Mouse (Mus musculus) midbrain, embryonic 15.5 days (tissue): ENCODE data around the gene Galnt9. TPM values are rescaled to one million over a fixed set of nuclear protein-coding genes. Genes with fewer than 3 reads are reported as not detected.

Experiments
- ATAC-seq: fragments of 200-750 bp; cut with Nextera tagmentation; replicated peaks from 2 replicates; pipeline ENCODE4 v1.8.0; 2017; ENCODE audit warnings: moderate TSS enrichment
- H3K27ac ChIP-seq: fragments of 300-500 bp; sonication (generic); 2 replicates; pipeline ENCODE4 v1.5.1; 2015; ENCODE audit warnings: mild to moderate bottlenecking, inconsistent platforms
- H3K27me3 ChIP-seq: fragments of 300-500 bp; sonication (generic); replicated peaks from 2 replicates; pipeline ENCODE4 v1.6.1; 2015; ENCODE audit warnings: inconsistent platforms
- H3K36me3 ChIP-seq: fragments of 300-500 bp; sonication (generic); replicated peaks from 2 replicates; pipeline ENCODE4 v1.6.1; 2015; ENCODE audit warnings: inconsistent platforms
- H3K4me1 ChIP-seq: fragments of 300-500 bp; sonication (generic); 2 replicates; pipeline ENCODE4 v1.6.1; 2015; ENCODE audit warnings: inconsistent platforms
- H3K4me2 ChIP-seq: fragments of 300-500 bp; sonication (generic); 2 replicates; pipeline ENCODE4 v1.6.1; 2015; ENCODE audit warnings: inconsistent platforms, mild to moderate bottlenecking, moderate library complexity
- H3K4me3 ChIP-seq: fragments of 300-500 bp; sonication (generic); 2 replicates; pipeline ENCODE4 v1.5.1; 2015; ENCODE audit warnings: mild to moderate bottlenecking, inconsistent platforms
- H3K9ac ChIP-seq: fragments of 300-500 bp; sonication (generic); 2 replicates; pipeline ENCODE4 v1.6.1; 2015; ENCODE audit warnings: mild to moderate bottlenecking, inconsistent platforms
- H3K9me3 ChIP-seq: fragments of 300-500 bp; sonication (generic); 2 replicates; pipeline ENCODE4 v1.6.1; 2016; ENCODE audit warnings: inconsistent platforms
- WGBS: fragments of 180-500 bp; shearing (Covaris S2); methylation state at CpG from one replicate; pipeline ENCODE4 v1.1.7; 2015; ENCODE audit warnings: mixed read lengths; 5-methylcytosine and 5-hydroxymethylcytosine counted together
- microRNA-seq: library from miRNA; unstranded; fragments of <30 nt; microRNA quantifications from one replicate; pipeline ENCODE4, GENCODE M21; 2016
- polyA plus RNA-seq: library from polyadenylated mRNA; unstranded; fragments of >200 nt; fragmentation: Nextera tagmentation; extraction: Ambion mirVana; gene quantifications from 2 replicates; pipeline ENCODE4 v1.2.1, GENCODE M21; 2015

The Galnt9 gene
- polyA plus RNA-seq, 1 experiment from 2014 or later, result 26.8 TPM

DNA sequence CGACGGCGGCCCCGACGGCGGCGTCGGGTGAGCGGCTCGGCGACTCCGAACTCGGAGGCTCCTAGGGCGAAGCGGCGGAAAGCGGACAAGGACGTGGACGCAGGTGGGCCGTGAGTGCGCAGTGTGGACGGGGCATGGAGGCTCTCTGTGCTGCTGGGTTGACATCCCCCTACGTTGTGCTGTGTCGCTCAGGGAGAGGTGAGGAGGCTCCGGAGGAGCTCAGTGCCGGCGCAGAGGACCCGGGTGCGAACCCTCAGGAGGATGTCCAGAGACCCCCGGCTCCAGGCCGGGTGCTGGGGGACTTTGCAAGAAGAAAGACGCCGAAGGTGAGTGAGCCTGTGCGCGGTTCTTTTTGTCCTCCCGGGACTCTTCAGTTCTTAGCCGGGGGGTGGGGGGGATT lies 109.5 kb downstream of the Galnt9 start:
- Histone ChIP-seq H3K27me3 (no peaks in the 10 kb centered on the region), H3K4me2 (peak overlapping the region; percentile 85), H3K9ac (peak overlapping the region; percentile 88), H3K27ac (peak overlapping the region; percentile 70), H3K9me3 (no peaks in the 10 kb centered on the region), H3K36me3 (peaks cover 64% of the 10 kb centered on the region), H3K4me1 (peaks cover 24% of the 10 kb centered on the region), H3K4me3 (peak overlapping the region; percentile 99)
- ATAC-seq, result peak; percentile 67
- WGBS, result 1% methylated on average over 37 of the region's 37 CpGs

DNA sequence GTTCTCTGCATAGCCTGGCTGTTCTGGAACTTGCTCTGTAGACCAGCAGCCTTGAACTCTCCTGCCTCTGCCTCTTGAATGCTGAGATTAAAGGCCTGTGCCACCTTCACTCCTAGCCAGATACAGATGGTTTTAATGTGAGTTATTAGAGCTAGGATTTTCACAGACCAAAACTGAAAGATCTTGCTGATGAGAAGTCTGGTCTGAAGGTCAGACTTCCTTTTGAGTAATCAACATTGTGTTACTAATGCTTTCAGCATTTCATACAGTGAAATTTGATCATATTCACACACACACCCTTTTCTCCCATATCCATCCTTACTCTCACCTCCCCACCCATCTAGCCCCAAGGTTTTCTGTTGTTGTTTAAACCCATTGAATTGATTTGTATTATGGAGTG lies 115.5 kb downstream of the Galnt9 start:
- Histone ChIP-seq H3K27me3 (no peaks in the 10 kb centered on the region), H3K9me3 (no peaks in the 10 kb centered on the region), H3K4me1 (no peaks in the 10 kb centered on the region), H3K4me2 (no peak overlapping the region), H3K27ac (no peak overlapping the region), H3K36me3 (peaks cover 50% of the 10 kb centered on the region), H3K9ac (no peak overlapping the region), H3K4me3 (no peak overlapping the region)
- no peak for ATAC-seq

DNA sequence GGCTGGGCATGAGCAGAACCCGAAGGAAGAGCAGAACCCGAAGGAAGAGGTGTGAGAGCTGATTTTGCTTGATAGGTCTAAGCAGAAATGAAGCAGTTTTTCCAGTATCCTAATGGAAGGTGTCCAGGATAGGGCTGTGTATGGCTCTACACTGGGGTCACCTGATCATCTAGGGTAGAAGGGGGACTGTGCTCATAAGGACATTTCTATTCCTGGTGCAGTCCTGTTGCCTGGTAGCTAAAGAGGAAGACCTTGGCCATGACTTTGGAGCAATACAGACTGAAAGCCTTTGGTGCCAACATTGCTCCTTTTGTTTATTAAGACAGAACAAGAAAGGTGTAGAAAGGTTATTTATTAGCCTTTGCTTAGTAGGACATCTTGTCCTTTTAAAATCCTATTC lies 119.9 kb downstream of the Galnt9 start:
- no peak overlapping the region for H3K4me3 ChIP-seq
- H3K27ac ChIP-seq, result no peak overlapping the region
- no peak overlapping the region for H3K4me2 ChIP-seq
- no peaks in the 10 kb centered on the region for H3K27me3 ChIP-seq
- no peaks in the 10 kb centered on the region for H3K4me1 ChIP-seq
- H3K9ac ChIP-seq, result no peak overlapping the region
- no peak for ATAC-seq
- no peaks in the 10 kb centered on the region for H3K9me3 ChIP-seq
- H3K36me3 ChIP-seq, result peaks cover 44% of the 10 kb centered on the region
- 95% methylated on average over 2 of the region's 2 CpGs for WGBS

DNA sequence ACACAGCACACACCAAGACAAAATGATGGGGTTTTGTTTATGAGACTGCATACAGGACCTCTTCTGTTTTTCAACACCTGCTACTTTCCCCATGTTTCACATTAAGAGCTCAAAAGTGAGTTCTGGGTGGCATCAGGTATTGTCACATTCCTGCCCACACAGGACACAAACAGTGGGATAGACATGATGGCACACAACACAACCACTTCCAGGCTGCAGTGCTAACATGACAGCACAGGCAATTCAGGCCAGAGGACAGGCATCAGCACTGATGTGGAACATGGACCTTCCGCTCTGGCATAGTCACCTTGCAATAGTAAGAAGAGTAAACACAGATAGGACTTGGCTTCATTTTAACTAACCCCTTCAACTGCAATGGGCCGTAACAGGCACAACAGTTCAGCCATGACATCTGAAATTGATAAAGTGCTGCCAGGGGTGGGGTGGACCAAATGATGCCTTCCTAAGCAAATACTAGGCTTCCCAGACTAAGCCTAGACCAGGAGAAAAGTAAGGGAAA lies 120.7 kb downstream of the Galnt9 start:
- H3K27me3 ChIP-seq, result no peaks in the 10 kb centered on the region
- no peak for ATAC-seq
- no peak overlapping the region for H3K9ac ChIP-seq
- no peaks in the 10 kb centered on the region for H3K9me3 ChIP-seq
- no peaks in the 10 kb centered on the region for H3K4me1 ChIP-seq
- no peak overlapping the region for H3K4me3 ChIP-seq
- WGBS, result 96% methylated on average over 2 of the region's 2 CpGs
- H3K27ac ChIP-seq, result no peak overlapping the region
- peaks cover 43% of the 10 kb centered on the region for H3K36me3 ChIP-seq
- no peak overlapping the region for H3K4me2 ChIP-seq

DNA sequence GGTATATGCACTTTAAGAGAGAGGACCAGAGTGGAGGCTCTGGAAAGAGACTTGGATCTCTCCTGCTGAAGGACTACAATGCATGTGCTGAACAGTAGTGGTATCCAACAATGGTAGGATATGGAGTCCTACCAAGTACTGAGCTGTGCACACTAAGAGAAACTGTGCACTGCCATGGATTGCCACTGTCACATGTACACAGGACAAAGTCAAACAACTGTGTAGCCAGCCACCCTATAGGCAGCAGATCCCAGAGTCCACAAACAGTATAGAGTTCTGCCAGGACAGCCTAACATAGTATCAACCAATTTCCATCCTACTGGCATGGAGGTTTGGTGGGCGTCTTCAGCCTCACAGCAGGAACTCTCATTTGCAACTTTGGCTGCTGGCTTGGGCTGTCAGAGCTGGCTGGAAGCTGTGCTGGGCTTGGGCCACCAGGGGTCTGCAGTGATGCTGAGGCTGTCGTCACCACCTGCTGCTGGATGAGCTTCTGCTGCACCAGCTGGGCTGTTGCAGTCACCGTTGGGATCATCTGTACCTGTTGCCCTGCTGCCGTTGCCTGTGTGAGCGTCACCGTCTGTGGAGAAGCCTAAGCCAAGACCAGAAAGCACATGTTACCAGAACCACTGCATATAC lies 121.4 kb downstream of the Galnt9 start:
- no peak overlapping the region for H3K9ac ChIP-seq
- H3K4me1 ChIP-seq, result no peaks in the 10 kb centered on the region
- H3K36me3 ChIP-seq, result peaks cover 49% of the 10 kb centered on the region
- no peak overlapping the region for H3K4me3 ChIP-seq
- H3K9me3 ChIP-seq, result no peaks in the 10 kb centered on the region
- no peaks in the 10 kb centered on the region for H3K27me3 ChIP-seq
- no peak for ATAC-seq
- H3K4me2 ChIP-seq, result no peak overlapping the region
- H3K27ac ChIP-seq, result no peak overlapping the region
- WGBS, result 66% methylated on average over 6 of the region's 6 CpGs

Small RNAs within 50 kb of the gene (microRNA-seq; reads per million reads assigned to microRNA genes)
- gene Mir7026, result 3.1 reads per million, percentile 15 among the genes with 10 or more reads in this experiment

Other genes starting within 250 kb of the Galnt9 start
- gene P2rx2, start 201.1 kb upstream of the Galnt9 start, polyA plus RNA-seq, result 7.7 and 8.4 TPM in 2 replicates
- not detected in 2 replicates for gene Lrcol1, start 199.6 kb upstream of the Galnt9 start, polyA plus RNA-seq
- gene Fbrsl1, start 95.9 kb upstream of the Galnt9 start, polyA plus RNA-seq, result 24.2 and 25.9 TPM in 2 replicates
- 48.1 and 50.1 TPM in 2 replicates for gene Noc4l, start 109.1 kb downstream of the Galnt9 start, polyA plus RNA-seq
- 21.0 and 22.0 TPM in 2 replicates for gene Ddx51, start 109.1 kb downstream of the Galnt9 start, polyA plus RNA-seq
- gene Ep400, start 226.4 kb downstream of the Galnt9 start, polyA plus RNA-seq, result 60.1 and 64.6 TPM in 2 replicates
- gene Pus1, start 236.3 kb downstream of the Galnt9 start, polyA plus RNA-seq, result 23.0 and 23.1 TPM in 2 replicates